Mouse (Mus musculus) lung, postnatal 4 days (tissue): ENCODE results near the gene Mta3.

Experiments used
- DNase-seq, 2 experiments: peaks; one replicate each; pipeline ENCODE4 v3.0.0; 2021

Gene Mta3

GRCm38 (mm10) chr17:83767064-83767463 is 61.1 kb downstream of the Mta3 start:
- DNase-seq: no peak

DNA sequence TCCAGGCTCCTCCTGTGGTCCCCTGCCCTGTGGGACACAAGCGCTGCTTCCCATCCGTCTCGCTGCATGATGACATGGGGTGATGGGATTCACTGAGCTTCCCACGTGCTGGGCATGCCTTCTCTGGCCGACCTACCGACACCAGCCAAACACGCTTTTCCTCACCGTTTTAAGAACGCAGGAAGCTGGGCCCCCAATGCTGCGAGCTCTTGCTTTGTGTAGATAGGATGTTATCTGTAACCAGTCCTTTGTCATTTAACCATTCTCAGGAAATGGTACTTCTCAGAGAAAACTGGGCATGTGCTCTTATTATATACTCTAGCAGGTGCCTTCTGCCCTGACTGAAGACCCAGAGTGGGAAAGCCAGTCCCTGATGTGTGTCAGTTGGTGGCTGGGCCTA is 62.3 kb downstream of the Mta3 start:
- DNase-seq: no peak

DNA sequence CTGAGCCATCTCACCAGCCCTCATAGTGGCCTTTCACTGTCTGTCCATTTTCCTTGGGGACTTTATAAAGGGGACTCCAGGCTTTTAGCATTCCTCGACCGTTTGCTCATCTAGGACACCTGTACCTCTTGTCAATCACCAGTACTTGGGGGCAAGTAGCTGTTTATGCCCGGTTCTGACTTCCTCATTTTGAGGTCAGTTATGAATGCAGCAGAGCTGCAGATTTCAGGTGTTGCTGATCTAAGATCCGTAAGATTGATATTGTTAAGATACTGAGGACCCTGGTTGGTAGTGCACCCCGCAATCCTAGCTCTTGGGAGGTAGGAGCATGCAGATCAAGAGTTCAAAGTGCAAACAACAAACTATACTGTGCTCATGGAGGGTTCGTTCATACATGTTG is 64.4 kb downstream of the Mta3 start:
- no peak for DNase-seq

DNA sequence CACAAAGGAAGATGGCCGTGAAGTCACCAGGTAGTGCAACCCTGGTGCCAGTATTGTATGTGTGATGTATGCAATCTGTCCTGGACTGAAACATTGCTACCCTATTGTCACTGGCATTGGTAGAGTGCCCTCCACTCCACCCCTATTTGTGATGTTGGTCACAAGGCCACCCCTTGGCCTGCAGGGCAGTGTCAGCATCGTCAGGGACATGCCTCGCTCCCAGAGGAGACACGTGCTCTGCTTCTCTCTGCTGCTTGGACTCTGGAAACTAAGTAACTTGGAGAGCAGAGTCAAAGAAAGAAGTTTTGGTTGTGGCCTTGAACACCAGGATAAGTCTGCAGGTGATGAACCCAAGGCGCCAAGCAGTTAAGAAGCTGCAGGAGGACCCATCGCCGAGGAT is 65.0 kb downstream of the Mta3 start:
- no peak for DNase-seq

DNA sequence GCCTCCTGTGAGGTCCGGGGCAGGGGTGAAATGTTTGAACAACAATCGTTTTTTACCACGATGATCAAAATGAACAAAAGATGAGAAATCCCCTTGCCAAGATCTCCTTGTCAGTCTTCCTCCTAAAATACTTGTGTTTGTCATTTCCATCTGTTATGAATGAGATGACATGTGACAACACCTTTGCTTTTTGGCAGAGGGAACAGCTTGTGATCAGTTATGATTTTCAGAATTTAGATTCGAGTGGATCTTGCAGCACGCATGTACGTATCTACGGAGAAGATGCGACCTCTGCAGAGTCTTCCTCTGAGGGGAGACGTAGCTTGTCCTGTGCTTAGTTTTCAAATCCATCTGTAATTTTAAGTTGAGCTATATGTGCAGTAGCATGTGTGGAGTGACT is 66.1 kb downstream of the Mta3 start:
- DNase-seq: no peak

DNA sequence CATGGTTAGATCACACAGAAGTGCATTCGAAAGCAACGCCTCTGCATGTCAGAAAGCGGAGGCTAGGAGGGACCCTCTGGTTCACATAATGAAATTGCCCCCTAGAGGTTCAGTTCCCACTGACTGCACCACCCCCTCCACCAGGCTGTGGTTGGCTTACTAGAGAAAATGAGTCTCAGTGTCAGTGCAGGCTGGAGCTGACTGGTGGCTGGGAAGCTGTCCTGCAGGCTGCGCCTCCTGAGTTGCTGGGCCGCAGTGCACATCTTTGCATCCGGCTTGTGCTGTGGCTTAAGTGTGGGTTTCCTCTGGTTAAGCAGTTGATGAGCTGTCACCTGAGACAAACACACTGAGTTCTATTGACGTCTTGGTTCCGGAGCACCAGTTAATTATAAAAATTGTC is 66.7 kb downstream of the Mta3 start:
- peak in 1 of 2 experiments; percentile 33 for DNase-seq

DNA sequence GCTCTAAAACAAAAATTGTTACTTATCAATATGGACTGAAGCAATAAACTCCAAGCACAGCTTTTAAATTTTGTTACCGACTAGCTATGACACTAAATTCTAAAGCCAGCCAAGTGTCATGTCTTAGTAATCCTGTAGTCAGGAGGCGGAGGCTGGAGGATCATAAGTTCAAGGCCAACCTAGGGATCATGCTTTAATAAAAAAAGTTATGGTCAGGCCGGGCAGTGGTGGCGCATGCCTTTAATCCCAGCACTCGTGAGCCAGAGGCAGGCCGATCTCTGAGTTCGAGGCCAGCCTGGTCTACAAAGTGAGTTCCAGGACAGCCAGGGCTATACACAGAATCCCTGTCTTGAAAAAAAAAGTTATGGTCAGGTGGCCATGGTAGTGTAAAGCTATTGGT is 71.0 kb downstream of the Mta3 start:
- DNase-seq: no peak

DNA sequence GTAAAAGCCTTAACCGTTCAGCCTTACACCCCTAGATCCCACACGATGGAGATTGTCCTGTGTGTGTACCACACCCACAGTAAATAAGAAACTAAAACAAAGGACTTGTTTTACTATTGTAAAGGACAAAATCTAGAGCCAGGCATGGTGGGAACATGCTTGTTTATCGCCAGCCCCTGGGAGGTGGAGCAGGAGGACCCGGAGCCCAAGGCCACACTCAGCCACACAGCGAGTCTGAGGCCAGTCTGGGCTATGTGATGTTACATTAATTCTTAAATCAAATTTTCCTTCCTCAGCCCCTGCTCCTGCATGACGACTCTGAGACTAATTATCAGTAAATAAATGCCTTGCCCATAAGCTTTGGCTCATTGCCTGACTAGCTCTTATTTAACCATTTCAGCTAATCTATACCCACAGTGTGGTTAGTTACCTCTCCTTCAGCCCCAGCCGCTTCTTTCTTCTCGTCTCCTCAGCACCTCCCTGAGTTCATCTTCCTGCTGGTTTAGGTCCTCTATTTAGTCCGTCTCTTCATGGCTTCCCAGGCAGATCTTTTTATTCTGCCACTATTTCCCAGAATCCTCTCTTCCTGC is 71.6 kb downstream of the Mta3 start:
- DNase-seq: no peak

DNA sequence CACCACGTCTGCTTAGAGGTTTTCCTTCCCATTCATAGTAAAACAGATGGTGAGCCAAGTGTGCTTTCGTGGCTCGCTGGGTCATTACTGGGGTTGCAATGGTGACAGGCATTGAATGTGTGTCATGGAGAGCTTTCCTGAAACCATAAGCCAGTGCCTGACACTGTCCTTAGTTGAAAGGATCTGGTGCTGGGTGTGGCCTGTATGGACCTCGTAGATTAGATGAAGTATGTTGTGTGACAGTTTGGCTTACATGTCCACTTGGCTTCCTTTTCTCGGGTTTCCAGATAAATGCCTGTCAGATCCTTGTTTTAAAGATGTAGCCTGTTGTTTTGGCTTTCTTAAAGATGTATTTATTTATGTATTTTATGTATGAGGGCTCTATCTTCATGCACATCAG is 74.3 kb downstream of the Mta3 start:
- DNase-seq: no peak

- no peak for DNase-seq
These were observed 76.8 kb downstream of the Mta3 start for GRCm38 (mm10) chr17:83782740-83783139.

- no peak for DNase-seq
These were observed 80.5 kb downstream of the Mta3 start for GRCm38 (mm10) chr17:83786418-83786817.

DNA sequence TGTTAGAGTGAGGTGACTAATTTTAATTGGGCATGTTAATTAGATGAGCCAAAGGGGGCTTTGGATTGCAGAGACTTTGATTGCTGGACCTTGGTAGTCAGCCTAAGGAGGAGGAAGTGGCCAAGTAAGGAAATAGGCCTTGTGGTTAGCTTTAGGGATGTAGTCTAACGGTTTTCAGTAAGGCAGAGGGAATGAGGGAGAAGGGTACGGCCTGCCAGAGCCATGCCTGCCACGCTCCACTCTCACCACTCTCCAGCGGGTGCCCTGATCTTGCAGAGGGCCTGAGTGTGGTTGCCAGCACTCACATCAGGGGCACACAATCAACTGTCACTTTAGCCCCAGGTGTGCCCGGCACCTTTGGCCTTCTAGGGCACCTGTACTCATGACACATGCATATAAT is 84.2 kb downstream of the Mta3 start:
- no peak for DNase-seq

DNA sequence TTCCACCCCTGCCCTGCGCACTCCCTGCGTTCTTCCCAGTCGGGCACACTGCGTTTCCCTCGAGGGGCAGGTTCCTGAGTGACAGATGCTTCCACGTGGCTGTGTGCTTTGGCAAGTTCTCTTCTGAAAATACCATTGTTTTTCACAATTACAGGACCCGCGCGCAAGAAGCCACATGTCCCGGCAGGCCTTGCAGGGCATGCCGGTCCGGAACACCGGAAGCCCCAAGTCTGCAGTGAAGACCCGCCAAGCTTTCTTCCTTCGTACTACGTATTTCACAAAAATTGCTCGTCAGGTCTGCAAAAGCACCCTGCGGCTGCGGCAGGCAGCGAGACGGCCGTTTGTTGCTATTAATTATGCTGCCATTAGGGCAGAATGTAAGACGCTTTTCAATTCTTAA is 86.4 kb downstream of the Mta3 start:
- no peak for DNase-seq

GRCm38 (mm10) chr17:83795121-83795520 is 89.2 kb downstream of the Mta3 start:
- no peak for DNase-seq

- no peak for DNase-seq
These were observed 93.6 kb downstream of the Mta3 start for GRCm38 (mm10) chr17:83799506-83800050.

DNA sequence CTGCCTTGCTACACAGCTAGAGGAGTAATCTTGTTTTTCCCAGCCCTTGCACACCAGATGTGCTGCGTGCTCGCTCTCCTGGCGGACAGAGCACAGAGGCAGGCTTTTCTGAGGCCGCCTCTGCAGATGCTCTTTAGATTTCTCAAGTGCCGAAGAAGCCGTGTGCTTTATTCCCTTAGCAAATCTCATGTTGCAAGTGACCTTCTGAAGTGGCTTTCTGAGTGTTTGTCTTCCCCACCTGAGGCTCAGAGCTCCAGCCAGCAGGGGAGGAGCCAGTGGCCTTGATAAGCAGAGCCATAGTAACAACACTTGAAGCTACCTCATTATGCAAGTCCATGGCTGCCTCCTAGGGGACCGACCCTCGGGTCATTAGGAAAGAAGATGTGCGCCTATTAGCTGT is 98.0 kb downstream of the Mta3 start:
- DNase-seq: peak; percentile 78 to 89

- no peak for DNase-seq
These were observed 99.1 kb downstream of the Mta3 start for GRCm38 (mm10) chr17:83805078-83805477.

- DNase-seq: peak in 1 of 2 experiments; percentile 36
These were observed 101.4 kb downstream of the Mta3 start for GRCm38 (mm10) chr17:83807345-83807744.

- peak; percentile 43 to 77 for DNase-seq
These were observed 101.9 kb downstream of the Mta3 start for GRCm38 (mm10) chr17:83807778-83808398.

DNA sequence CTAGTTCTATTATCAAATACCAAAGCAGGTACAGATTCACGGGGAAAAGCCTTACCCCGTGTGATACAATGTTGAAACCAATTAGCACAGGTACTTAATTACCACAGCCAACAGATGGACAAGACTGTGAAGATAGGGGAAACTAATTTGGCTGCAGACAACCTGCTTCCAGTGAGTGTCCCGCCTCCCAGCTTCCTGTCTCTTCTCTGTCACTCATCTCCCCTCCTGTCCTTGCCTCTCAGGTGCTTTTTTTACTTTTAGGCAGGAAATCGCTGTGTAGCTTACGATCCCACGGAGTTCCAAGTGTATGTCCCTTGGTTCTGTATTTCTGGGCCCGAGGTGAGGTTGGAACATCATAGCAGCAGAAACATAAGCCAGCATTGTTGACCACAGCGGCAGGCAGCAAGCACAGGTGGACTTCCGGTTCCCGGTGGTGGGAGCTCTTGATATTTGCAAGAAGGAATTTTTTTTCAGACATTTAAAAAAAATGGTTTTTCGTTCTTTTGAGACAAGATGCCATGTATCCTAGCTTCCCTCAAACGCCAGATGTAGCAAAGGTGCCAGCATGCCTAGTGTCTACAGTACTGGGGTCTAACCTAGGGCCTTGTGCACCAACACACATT is 102.6 kb downstream of the Mta3 start:
- no peak for DNase-seq

- no peak for DNase-seq
These were observed 103.3 kb downstream of the Mta3 start for GRCm38 (mm10) chr17:83809197-83809829.

DNA sequence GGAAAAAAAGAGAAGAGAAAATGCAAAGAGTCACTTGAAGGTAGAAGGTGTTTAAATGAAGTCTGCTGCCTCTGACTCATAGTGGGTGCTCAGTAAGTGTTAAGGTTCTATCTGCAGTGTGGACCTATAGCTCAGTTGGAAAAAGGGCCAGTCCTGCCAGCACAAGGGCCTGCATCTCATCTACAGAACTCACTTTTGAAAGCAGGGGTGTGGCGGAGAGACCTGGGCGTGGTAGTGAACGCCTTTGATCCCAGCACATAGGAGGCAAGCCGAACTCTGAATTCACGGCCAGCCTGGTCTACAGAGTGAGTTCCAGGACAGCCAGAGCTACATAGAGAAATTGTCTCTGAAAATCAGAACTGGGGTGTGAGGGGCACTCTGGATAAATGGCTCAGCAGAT is 104.3 kb downstream of the Mta3 start:
- DNase-seq: no peak

DNA sequence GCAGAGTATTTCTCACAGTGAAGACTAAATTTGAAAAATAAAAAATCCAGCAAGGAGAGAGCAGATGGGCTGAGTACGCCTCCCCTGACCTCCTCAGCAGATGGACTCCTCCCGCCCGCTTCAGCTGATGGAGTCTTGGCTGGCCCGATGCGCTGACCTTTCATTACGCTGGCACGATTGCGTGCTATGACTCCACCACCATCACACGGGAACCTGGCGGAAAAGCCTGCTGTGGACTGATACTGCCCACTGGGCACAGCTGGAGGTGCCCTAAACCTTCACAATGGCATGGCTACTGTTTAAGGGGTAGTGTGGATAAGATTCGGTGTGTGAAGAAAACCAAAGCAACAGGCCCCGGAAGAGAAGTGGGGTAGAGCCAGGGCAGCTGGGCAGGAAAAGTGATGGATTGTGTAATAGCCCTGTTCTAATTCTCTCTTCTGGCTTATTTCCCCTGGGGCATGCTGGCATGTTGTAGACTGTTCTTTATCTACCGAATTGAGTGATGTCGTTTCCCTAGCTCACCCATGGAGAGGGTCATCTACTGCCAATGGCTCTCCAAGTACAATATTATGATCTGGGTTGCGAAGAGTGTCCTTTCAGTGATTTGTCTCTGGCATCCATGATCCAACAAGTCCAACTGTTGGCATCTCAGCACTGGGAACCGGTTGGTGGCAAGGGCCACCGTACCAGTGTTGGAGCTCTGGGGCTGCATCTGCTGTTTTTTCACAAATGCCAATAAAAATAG is 106.4 kb downstream of the Mta3 start:
- DNase-seq: no peak
